Comparison of ENCODE assay signal across 8 mouse cellular contexts in the genomic region with DNA sequence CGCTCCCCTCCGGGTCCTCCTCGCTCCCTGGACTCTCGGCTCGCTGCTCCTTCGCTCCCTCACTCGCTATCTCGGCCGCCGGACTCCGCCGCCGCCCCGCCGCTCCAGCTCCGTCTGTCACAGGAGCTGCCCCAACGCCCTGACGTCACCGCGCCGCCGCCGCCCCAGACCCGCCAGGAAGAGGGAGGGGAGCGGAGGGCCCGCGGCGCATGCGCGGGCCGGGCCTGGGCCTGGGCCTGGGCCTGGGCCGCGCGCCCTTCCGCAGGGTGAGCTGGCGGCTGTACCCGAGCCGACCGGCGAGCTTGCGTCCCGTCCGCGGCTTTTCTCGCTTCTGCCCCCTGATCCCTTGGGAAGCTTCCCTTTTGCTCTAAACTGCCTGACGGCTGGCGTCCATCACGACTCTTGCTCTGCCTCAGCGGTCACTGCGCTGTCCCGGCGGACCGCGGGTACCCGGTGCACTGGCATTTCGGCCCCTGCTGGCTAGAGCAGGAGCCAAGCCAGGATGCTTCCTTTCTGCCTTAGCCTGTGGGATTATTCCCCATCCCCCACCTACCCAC. TPM values are rescaled to one million over a fixed set of nuclear protein-coding genes. Genes with fewer than 3 reads are reported as not detected.
DNase-seq lines count a peak whose midpoint lies in the region; ATAC-seq and TF ChIP-seq lines count a peak whose summit lies in the region.

TSS of gene Pafah1b1 (minus strand) at position 436 of the 557 bp plus-strand sequence.

- peak within 1 kb of the TSS; percentile 87 for H3K27ac ChIP-seq in CH12.LX (ENCODE audit: insufficient read depth, low read depth)
- peak within 1 kb of the TSS; percentile 100 for H3K27ac ChIP-seq in forebrain, embryonic 12.5 days
- peak within 1 kb of the TSS; percentile 99 for H3K27ac ChIP-seq in heart, postnatal 0 days (ENCODE audit: low read depth)
- peak within 1 kb of the TSS; percentile 99 for H3K27ac ChIP-seq in liver, embryonic 16.5 days (ENCODE audit: low read length)
- H3K27ac ChIP-seq in neural tube, embryonic 13.5 days (replicated peaks): peak within 1 kb of the TSS; percentile 99
- peak within 1 kb of the TSS; percentile 99 for H3K27ac ChIP-seq in testis, adult 2 months (ENCODE audit: control insufficient read depth, insufficient read depth, low read depth, low read length)

- peak within 1 kb of the TSS; percentile 92 for H3K9ac ChIP-seq in CH12.LX (ENCODE audit: insufficient read depth, low read depth)
- H3K9ac ChIP-seq in forebrain, embryonic 12.5 days: peak within 1 kb of the TSS; percentile 98
- H3K9ac ChIP-seq in heart, postnatal 0 days (replicated peaks; ENCODE audit: low read depth, low read length): peak within 1 kb of the TSS; percentile 96
- peak within 1 kb of the TSS; percentile 99 for H3K9ac ChIP-seq in liver, embryonic 16.5 days (ENCODE audit: low read depth, low read length)
- peak within 1 kb of the TSS; percentile 92 for H3K9ac ChIP-seq in neural tube, embryonic 13.5 days

- H3K4me1 ChIP-seq in CH12.LX (ENCODE audit: control insufficient read depth in 1 of 2, insufficient read depth in 2 of 2): peaks cover 3 to 31% of the 10 kb centered on the region in 2 experiments; a peak in 3 of 4 replicates
- peaks cover 29% of the 10 kb centered on the region for H3K4me1 ChIP-seq in forebrain, embryonic 12.5 days
- H3K4me1 ChIP-seq in heart, postnatal 0 days (ENCODE audit: control insufficient read depth, insufficient read depth): peaks cover 20% of the 10 kb centered on the region
- H3K4me1 ChIP-seq in liver, embryonic 16.5 days (ENCODE audit: control insufficient read depth, low read depth, low read length): peaks cover 25% of the 10 kb centered on the region
- peaks cover 39% of the 10 kb centered on the region for H3K4me1 ChIP-seq in neural tube, embryonic 13.5 days (replicated peaks)
- no peaks in the 10 kb centered on the region; the same call in 1 of the 2 replicates for H3K4me1 ChIP-seq in testis, adult 2 months (ENCODE audit: control insufficient read depth, insufficient read depth, low read length)

- TF ChIP-seq RAD21 in CH12.LX (IDR thresholded peaks at IDR 0.05; ENCODE audit: low read depth, low read length): no peak

- dilution Hi-C loops in CH12.LX (cut with MboI; ENCODE audit: extremely low pct_ligation_motif_present, extremely low pct_unique_long_range_greater_than_20kb, low sequenced_read_pairs): no loop called here

- peak; percentile 99 for TF ChIP-seq POLR2A in CH12.LX (IDR thresholded peaks at IDR 0.05; ENCODE audit: low read depth, low read length)
- TF ChIP-seq POLR2A in testis, adult 2 months (IDR thresholded peaks at IDR 0.05; ENCODE audit: control insufficient read depth, low read depth, low read length): peak; percentile 96

- peaks cover 0 to 6% of the 10 kb centered on the region in 2 experiments for H3K36me3 ChIP-seq in CH12.LX (replicated peaks in 1 of 2; ENCODE audit: control insufficient read depth in 1 of 2, insufficient read depth in 1 of 2, low read length in 1 of 2)
- H3K36me3 ChIP-seq in forebrain, embryonic 12.5 days (replicated peaks): no peaks in the 10 kb centered on the region
- no peaks in the 10 kb centered on the region for H3K36me3 ChIP-seq in heart, postnatal 0 days (replicated peaks; ENCODE audit: control insufficient read depth, insufficient read depth, low read length)
- no peaks in the 10 kb centered on the region for H3K36me3 ChIP-seq in liver, embryonic 16.5 days (ENCODE audit: control insufficient read depth, insufficient read depth)
- no peaks in the 10 kb centered on the region for H3K36me3 ChIP-seq in neural tube, embryonic 13.5 days
- no peaks in the 10 kb centered on the region for H3K36me3 ChIP-seq in testis, adult 2 months (ENCODE audit: control insufficient read depth, insufficient read depth, low read length)

- H3K79me2 ChIP-seq in CH12.LX (replicated peaks; ENCODE audit: control insufficient read depth, extremely low read depth, insufficient read depth, poor library complexity, severe bottlenecking): peaks cover 39% of the 10 kb centered on the region

- peak within 1 kb of the TSS; percentile 71 to 90 (median 76) for H3K4me3 ChIP-seq in CH12.LX (replicated peaks in 1 of 3; ENCODE audit: low read depth in 2 of 3, low read length in 2 of 3, poor library complexity in 1 of 3)
- H3K4me3 ChIP-seq in forebrain, embryonic 12.5 days (replicated peaks): peak within 1 kb of the TSS; percentile 84
- peak within 1 kb of the TSS; percentile 98 for H3K4me3 ChIP-seq in heart, postnatal 0 days (ENCODE audit: low read depth, low read length)
- peak within 1 kb of the TSS; percentile 97 for H3K4me3 ChIP-seq in liver, embryonic 16.5 days (ENCODE audit: low read depth, low read length)
- H3K4me3 ChIP-seq in neural tube, embryonic 13.5 days: peak within 1 kb of the TSS; percentile 58
- peak within 1 kb of the TSS; percentile 97 for H3K4me3 ChIP-seq in testis, adult 2 months (ENCODE audit: control insufficient read depth, low read depth, low read length)

- WGBS in forebrain, embryonic 12.5 days: under 1% methylated on average over 40 of the region's 56 CpGs
- under 1% methylated on average over 44 of the region's 56 CpGs for WGBS in heart, postnatal 0 days
- WGBS in liver, embryonic 16.5 days (ENCODE audit: insufficient replicate concordance): 0% methylated on average over 39 of the region's 56 CpGs
- under 1% methylated on average over 27 of the region's 56 CpGs for WGBS in neural tube, embryonic 13.5 days

- DNase-seq in CH12.LX (ENCODE audit: extremely low read depth): peak; percentile 96
- DNase-seq in c-Kit-positive CD71-positive TER-119-negative erythroid progenitor cells, embryonic 14.5 days (ENCODE audit: low read depth): peak; percentile 80
- peak; percentile 94 for DNase-seq in heart, postnatal 0 days (ENCODE audit: low spot score)
- DNase-seq in kidney, postnatal 4 days: peak; percentile 97 to 99

- TF ChIP-seq EP300 in CH12.LX (IDR thresholded peaks at IDR 0.05; ENCODE audit: low read length): no peak
- TF ChIP-seq EP300 in heart, postnatal 0 days (IDR thresholded peaks at IDR 0.05; ENCODE audit: low read depth): no peak

- no peaks in the 10 kb centered on the region for H3K27me3 ChIP-seq in CH12.LX (replicated peaks)
- H3K27me3 ChIP-seq in forebrain, embryonic 12.5 days: no peaks in the 10 kb centered on the region
- no peaks in the 10 kb centered on the region for H3K27me3 ChIP-seq in heart, postnatal 0 days (ENCODE audit: control insufficient read depth, insufficient read depth, low read length)
- H3K27me3 ChIP-seq in liver, embryonic 16.5 days (ENCODE audit: control insufficient read depth, insufficient read depth, low read depth, low read length): no peaks in the 10 kb centered on the region
- H3K27me3 ChIP-seq in neural tube, embryonic 13.5 days: no peaks in the 10 kb centered on the region
- H3K27me3 ChIP-seq in testis, adult 2 months (ENCODE audit: control insufficient read depth, insufficient read depth, low read length): no peaks in the 10 kb centered on the region

- no peaks in the 10 kb centered on the region for H3K9me3 ChIP-seq in CH12.LX (replicated peaks; ENCODE audit: low read length)
- H3K9me3 ChIP-seq in forebrain, embryonic 12.5 days: no peaks in the 10 kb centered on the region
- no peaks in the 10 kb centered on the region for H3K9me3 ChIP-seq in heart, postnatal 0 days (replicated peaks; ENCODE audit: control insufficient read depth, low read length)
- no peaks in the 10 kb centered on the region for H3K9me3 ChIP-seq in liver, embryonic 16.5 days (replicated peaks; ENCODE audit: control insufficient read depth, low read length)
- no peaks in the 10 kb centered on the region for H3K9me3 ChIP-seq in neural tube, embryonic 13.5 days

- TF ChIP-seq CTCF in CH12.LX (conservative IDR thresholded peaks at IDR 0.05 in 1 of 2, IDR thresholded peaks at IDR 0.05 in 1 of 2; ENCODE audit: low read depth in 2 of 2, low read length in 2 of 2): peak in 1 of 2 experiments; percentile 8; a peak in 1 of 4 replicates
- TF ChIP-seq CTCF in heart, postnatal 0 days (IDR thresholded peaks at IDR 0.05; ENCODE audit: low read depth): peak; percentile 22; the same call in 1 of the 2 replicates
- peak; percentile 22; the same call in 1 of the 2 replicates for TF ChIP-seq CTCF in testis, adult 2 months (IDR thresholded peaks at IDR 0.05; ENCODE audit: control insufficient read depth, insufficient read depth, insufficient replicate concordance, low read depth, low read length)

- H3K4me2 ChIP-seq in CH12.LX (ENCODE audit: insufficient read depth, low read depth, poor library complexity, severe bottlenecking): peak within 1 kb of the TSS; percentile 73
- peak within 1 kb of the TSS; percentile 85 for H3K4me2 ChIP-seq in forebrain, embryonic 12.5 days
- H3K4me2 ChIP-seq in heart, postnatal 0 days (ENCODE audit: low read depth, low read length): peak within 1 kb of the TSS; percentile 80
- H3K4me2 ChIP-seq in liver, embryonic 16.5 days (ENCODE audit: low read depth, low read length): peak within 1 kb of the TSS; percentile 95
- H3K4me2 ChIP-seq in neural tube, embryonic 13.5 days: peak within 1 kb of the TSS; percentile 79

- ATAC-seq in forebrain, embryonic 12.5 days (ENCODE audit: low FRiP score): peak; percentile 99
- peak; percentile 97 for ATAC-seq in heart, postnatal 0 days (ENCODE audit: insufficient read depth, low read depth)
- ATAC-seq in liver, embryonic 16.5 days (ENCODE audit: low read depth): peak; percentile 95
- ATAC-seq in neural tube, embryonic 13.5 days (ENCODE audit: low read depth): peak; percentile 97

- in situ Hi-C loops in CH12.LX (cut with MboI; ENCODE audit: low pct_ligation_motif_present, low pct_unique_long_range_greater_than_20kb, low sequenced_read_pairs): no loop called here

TF ChIP-seq in CH12.LX, 34 proteins besides CTCF, POLR2A, EP300 and RAD21 (continues in another document):
- TF ChIP-seq NELFE (IDR thresholded peaks at IDR 0.05; ENCODE audit: low read depth, low read length): peak; percentile 99
- TF ChIP-seq MXI1 (IDR thresholded peaks at IDR 0.05; ENCODE audit: low read depth, low read length): peak; percentile 74
- TF ChIP-seq NRF1 (IDR thresholded peaks at IDR 0.05; ENCODE audit: low read depth, low read length): peak; percentile 100
- TF ChIP-seq MEF2A (IDR thresholded peaks at IDR 0.05; ENCODE audit: borderline replicate concordance, low read depth, low read length): peak; percentile 75
- no peak for TF ChIP-seq JUN (IDR thresholded peaks at IDR 0.05; ENCODE audit: insufficient read depth, low read depth, low read length)
- TF ChIP-seq TBP (conservative IDR thresholded peaks at IDR 0.05; ENCODE audit: low read depth, low read length): no peak

RNA-seq across cellular contexts. Expression of gene Pafah1b1, which starts in this region (rescaled TPM):
- total RNA-seq in CH12.LX (2012; rRNA removed) (53.9 and 54.5 TPM in 2 replicates), CH12.LX (2014; rRNA removed) (107 and 143 TPM in 2 replicates)
- polyA plus RNA-seq in CH12.LX (2012; ENCODE audit: insufficient read length, low read depth): 136 and 140 TPM in 2 replicates
- polyA plus RNA-seq in forebrain, embryonic 12.5 days (2016; fragmentation: Nextera tagmentation; extraction: Ambion mirVana): 74.9 and 76.5 TPM in 2 replicates
- 78.4 and 94.3 TPM in 2 replicates for total RNA-seq in heart, postnatal 0 days (2014; rRNA removed; ENCODE audit: low replicate concordance)
- polyA plus RNA-seq in heart, postnatal 0 days (2015; fragmentation: Nextera tagmentation; extraction: Ambion mirVana): 62.9 and 69.4 TPM in 2 replicates
- polyA plus RNA-seq in liver, embryonic 16.5 days (2015; fragmentation: Nextera tagmentation; extraction: Ambion mirVana): 26.4 and 28.0 TPM in 2 replicates
- polyA plus RNA-seq in neural tube, embryonic 13.5 days (2015; fragmentation: Nextera tagmentation; extraction: Ambion mirVana): 60.9 and 74.4 TPM in 2 replicates
- 39.3 and 53.4 TPM in 2 replicates for polyA plus RNA-seq in testis, adult 2 months (2012; rRNA removed)

Comparison
In these comparisons a context has a peak if more than half of its experiments do, and no peak if none do; other contexts are left out.
1. Peak in every context shown above with its lines: DNase-seq, ATAC-seq, H3K4me3 ChIP-seq and H3K27ac ChIP-seq.